Mouse (Mus musculus): ENCODE measurements around the gene Gbp7. TPM values are rescaled to one million over a fixed set of nuclear protein-coding genes. Genes with fewer than 3 reads are reported as not detected.
"Not testable (repeated sequence)": the region's sequence is repeated elsewhere in the genome, so short reads cannot be mapped to it uniquely, and the experiment has no call there.

The Gbp7 gene
- polyA plus RNA-seq, 1 experiment from 2014 or later, result 5.9 TPM

DNA sequence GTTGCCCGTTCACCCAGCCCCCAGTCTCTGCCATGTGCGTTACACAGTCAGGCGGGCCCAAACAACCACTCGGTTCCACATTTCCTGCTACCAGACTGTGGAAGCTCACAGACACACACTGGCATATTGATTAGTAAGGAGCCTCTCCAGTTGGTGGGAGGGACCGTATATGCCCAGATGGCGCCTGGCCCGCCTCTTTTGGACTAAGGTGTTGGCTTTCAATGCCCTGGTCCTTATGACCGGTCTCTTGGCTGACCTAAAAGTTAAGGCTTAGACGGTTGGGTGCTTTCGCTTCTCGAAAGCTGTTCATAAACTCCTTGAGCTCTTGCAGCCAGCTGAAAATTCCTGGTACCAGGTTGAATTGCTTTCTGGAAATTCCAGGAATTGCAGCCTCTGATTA, 25.5 kb downstream of the Gbp7 start:
- Histone ChIP-seq H3K9me3 (ENCODE audit: control insufficient read depth, low read length) (no peaks in the 10 kb centered on the region), H3K4me3 (ENCODE audit: low read length) (no peak overlapping the region), H3K4me1 (replicated peaks; ENCODE audit: control insufficient read depth, insufficient read depth, low read length) (peaks cover 7% of the 10 kb centered on the region; the same call in 1 of the 2 replicates), H3K36me3 (ENCODE audit: control insufficient read depth, insufficient read depth, low read length) (no peaks in the 10 kb centered on the region), H3K4me2 (ENCODE audit: low read depth, low read length) (no peak overlapping the region), H3K27ac (ENCODE audit: low read length) (no peak overlapping the region), H3K27me3 (ENCODE audit: control insufficient read depth, insufficient read depth, low read depth, low read length) (no peaks in the 10 kb centered on the region), H3K9ac (ENCODE audit: low read length) (no peak overlapping the region)
- 75% methylated on average over 11 of the region's 11 CpGs for whole genome bisulfite sequencing
- ATAC-seq (ENCODE audit: low read depth), result no peak

DNA sequence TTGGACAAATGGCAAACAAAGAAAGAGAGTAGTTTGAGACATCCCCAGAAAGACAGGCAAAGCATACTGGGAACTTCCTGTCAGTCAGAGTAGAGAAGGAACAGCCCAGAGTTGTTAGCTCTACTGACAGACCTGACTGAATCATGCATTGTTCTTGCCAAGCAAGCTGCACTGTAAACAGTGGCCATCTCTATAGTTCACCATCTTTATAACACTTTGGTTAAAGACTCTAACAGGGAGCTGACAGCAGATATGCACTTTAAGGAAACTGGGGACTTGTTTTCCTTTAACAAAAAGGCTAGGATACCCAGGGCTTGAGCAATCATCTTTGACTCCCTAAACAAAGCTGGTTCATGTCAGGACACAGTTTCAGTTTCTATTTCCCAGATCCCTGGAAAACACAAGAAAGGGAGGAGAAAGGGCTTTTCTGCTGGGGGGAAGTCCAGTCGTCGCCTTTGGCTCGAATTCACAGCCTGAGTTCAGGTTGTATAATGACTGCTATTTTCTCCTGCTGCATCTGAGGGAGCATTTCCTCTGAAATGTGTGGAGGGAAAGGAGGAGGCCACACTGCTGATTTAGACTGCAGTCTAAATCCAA, 29.6 kb downstream of the Gbp7 start, which contains the start of gene Gbp3:
Gene Gbp3 (plus strand): TSS at position 395 of the 597 bp plus-strand sequence.
- 16% methylated on average over 3 of the region's 3 CpGs for WGBS
- H3K4me1 ChIP-seq (replicated peaks; ENCODE audit: control insufficient read depth, insufficient read depth, low read length), result peaks cover 7% of the 10 kb centered on the region; the same call in 1 of the 2 replicates
- peak within 1 kb of the TSS; percentile 56 for H3K4me2 ChIP-seq (ENCODE audit: low read depth, low read length)
- peak; percentile 57 for ATAC-seq (ENCODE audit: low read depth)
- H3K9ac ChIP-seq (ENCODE audit: low read length), result peak within 1 kb of the TSS; percentile 45; the same call in 1 of the 2 replicates
- no peaks in the 10 kb centered on the region for H3K9me3 ChIP-seq (ENCODE audit: control insufficient read depth, low read length)
- H3K27ac ChIP-seq (ENCODE audit: low read length), result peak within 1 kb of the TSS; percentile 49
- H3K4me3 ChIP-seq (ENCODE audit: low read length), result peak within 1 kb of the TSS; percentile 49
- H3K27me3 ChIP-seq (ENCODE audit: control insufficient read depth, insufficient read depth, low read depth, low read length), result no peaks in the 10 kb centered on the region
- no peaks in the 10 kb centered on the region for H3K36me3 ChIP-seq (ENCODE audit: control insufficient read depth, insufficient read depth, low read length)

- Histone ChIP-seq H3K9ac (ENCODE audit: low read length) (peak overlapping the region; percentile 45; the same call in 1 of the 2 replicates), H3K9me3 (ENCODE audit: control insufficient read depth, low read length) (no peaks in the 10 kb centered on the region), H3K4me3 (ENCODE audit: low read length) (peak overlapping the region; percentile 49), H3K27me3 (ENCODE audit: control insufficient read depth, insufficient read depth, low read depth, low read length) (no peaks in the 10 kb centered on the region), H3K4me1 (replicated peaks; ENCODE audit: control insufficient read depth, insufficient read depth, low read length) (peaks cover 7% of the 10 kb centered on the region; the same call in 1 of the 2 replicates), H3K36me3 (ENCODE audit: control insufficient read depth, insufficient read depth, low read length) (no peaks in the 10 kb centered on the region), H3K27ac (ENCODE audit: low read length) (peak overlapping the region; percentile 49), H3K4me2 (ENCODE audit: low read depth, low read length) (peak overlapping the region; percentile 56)
- 3% methylated on average over 12 of the region's 12 CpGs for WGBS
- peak; percentile 87 for ATAC-seq (ENCODE audit: low read depth)
Observed at GRCm38 (mm10) chr3:142560296-142560948, 30.3 kb downstream of the Gbp7 start.

DNA sequence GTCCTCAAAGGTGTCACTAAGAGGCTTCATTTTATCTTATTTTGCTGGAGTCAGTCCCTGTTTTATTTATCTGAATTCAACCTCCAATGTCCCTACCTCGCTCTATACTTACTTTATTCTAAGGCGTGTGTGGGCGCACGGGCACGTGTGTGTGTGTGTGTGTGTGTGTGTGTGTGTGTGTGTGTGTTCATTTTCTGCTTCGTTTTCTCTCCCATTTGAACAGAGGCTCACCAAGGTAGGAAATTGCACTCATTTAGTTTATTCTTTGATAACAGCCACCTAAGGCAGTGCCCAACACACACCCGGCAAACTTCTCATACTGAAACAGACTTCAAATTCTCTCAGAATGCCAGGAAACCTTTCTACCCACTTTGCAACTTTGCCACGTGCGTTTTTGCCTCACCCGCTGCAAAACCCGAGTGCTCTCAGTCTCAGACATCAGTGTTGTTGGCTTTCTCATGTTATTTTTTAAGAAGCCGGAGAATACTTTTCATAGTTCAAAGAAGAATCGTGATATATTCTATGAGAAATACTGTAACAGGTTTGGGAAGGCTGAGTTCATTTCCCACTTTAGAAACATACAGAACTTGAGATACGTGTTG, 31.0 kb downstream of the Gbp7 start:
- no peaks in the 10 kb centered on the region for H3K9me3 ChIP-seq (ENCODE audit: control insufficient read depth, low read length)
- no peak overlapping the region for H3K4me3 ChIP-seq (ENCODE audit: low read length)
- ATAC-seq (ENCODE audit: low read depth), result no peak
- no peaks in the 10 kb centered on the region for H3K27me3 ChIP-seq (ENCODE audit: control insufficient read depth, insufficient read depth, low read depth, low read length)
- H3K27ac ChIP-seq (ENCODE audit: low read length), result no peak overlapping the region
- no peak overlapping the region for H3K4me2 ChIP-seq (ENCODE audit: low read depth, low read length)
- H3K9ac ChIP-seq (ENCODE audit: low read length), result no peak overlapping the region
- no peaks in the 10 kb centered on the region for H3K36me3 ChIP-seq (ENCODE audit: control insufficient read depth, insufficient read depth, low read length)
- peaks cover 7% of the 10 kb centered on the region; the same call in 1 of the 2 replicates for H3K4me1 ChIP-seq (replicated peaks; ENCODE audit: control insufficient read depth, insufficient read depth, low read length)
- 76% methylated on average over 14 of the region's 14 CpGs for WGBS

GRCm38 (mm10) chr3:142561666-142562065, 31.5 kb downstream of the Gbp7 start:
- no peak overlapping the region for H3K4me3 ChIP-seq (ENCODE audit: low read length)
- H3K4me1 ChIP-seq (replicated peaks; ENCODE audit: control insufficient read depth, insufficient read depth, low read length), result peaks cover 7% of the 10 kb centered on the region; the same call in 1 of the 2 replicates
- ATAC-seq (ENCODE audit: low read depth), result no peak
- 78% methylated on average over 7 of the region's 7 CpGs for WGBS
- no peak overlapping the region for H3K9ac ChIP-seq (ENCODE audit: low read length)
- no peaks in the 10 kb centered on the region for H3K27me3 ChIP-seq (ENCODE audit: control insufficient read depth, insufficient read depth, low read depth, low read length)
- H3K9me3 ChIP-seq (ENCODE audit: control insufficient read depth, low read length), result no peaks in the 10 kb centered on the region
- H3K36me3 ChIP-seq (ENCODE audit: control insufficient read depth, insufficient read depth, low read length), result no peaks in the 10 kb centered on the region
- H3K4me2 ChIP-seq (ENCODE audit: low read depth, low read length), result no peak overlapping the region
- H3K27ac ChIP-seq (ENCODE audit: low read length), result no peak overlapping the region

- not testable (repeated sequence) for H3K4me2 ChIP-seq (ENCODE audit: low read depth, low read length); ATAC-seq (ENCODE audit: low read depth); H3K9ac ChIP-seq (ENCODE audit: low read length); H3K27me3 ChIP-seq (ENCODE audit: control insufficient read depth, insufficient read depth, low read depth, low read length); H3K9me3 ChIP-seq (ENCODE audit: control insufficient read depth, low read length); H3K4me1 ChIP-seq (replicated peaks; ENCODE audit: control insufficient read depth, insufficient read depth, low read length); H3K4me3 ChIP-seq (ENCODE audit: low read length); H3K36me3 ChIP-seq (ENCODE audit: control insufficient read depth, insufficient read depth, low read length); H3K27ac ChIP-seq (ENCODE audit: low read length)
- WGBS, result 82% methylated on average over 5 of the region's 5 CpGs
Observed at GRCm38 (mm10) chr3:142567490-142567889, 37.3 kb downstream of the Gbp7 start.

DNA sequence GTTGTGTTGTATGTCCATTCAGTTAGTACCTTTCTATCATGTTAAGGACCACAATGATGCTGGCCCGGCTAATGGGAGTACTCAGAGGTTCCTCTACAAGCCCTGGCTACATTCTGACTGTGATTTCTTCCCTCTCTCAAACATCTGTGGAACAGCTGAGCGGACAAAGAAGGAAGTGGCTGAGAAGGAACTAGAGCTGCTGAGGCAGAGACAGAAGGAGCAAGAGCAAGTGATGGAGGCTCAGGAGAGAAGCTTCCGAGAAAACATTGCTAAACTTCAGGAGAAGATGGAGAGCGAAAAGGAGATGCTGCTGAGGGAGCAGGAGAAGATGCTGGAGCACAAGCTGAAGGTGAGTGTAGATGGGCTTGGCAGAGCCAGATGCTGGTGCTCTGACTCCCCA, 40.6 kb downstream of the Gbp7 start:
- Histone ChIP-seq H3K36me3 (ENCODE audit: control insufficient read depth, insufficient read depth, low read length) (no peaks in the 10 kb centered on the region), H3K4me2 (ENCODE audit: low read depth, low read length) (no peak overlapping the region), H3K4me3 (ENCODE audit: low read length) (no peak overlapping the region), H3K9me3 (ENCODE audit: control insufficient read depth, low read length) (no peaks in the 10 kb centered on the region), H3K27ac (ENCODE audit: low read length) (no peak overlapping the region), H3K9ac (ENCODE audit: low read length) (no peak overlapping the region), H3K4me1 (replicated peaks; ENCODE audit: control insufficient read depth, insufficient read depth, low read length) (no peaks in the 10 kb centered on the region), H3K27me3 (ENCODE audit: control insufficient read depth, insufficient read depth, low read depth, low read length) (no peaks in the 10 kb centered on the region)
- no peak for ATAC-seq (ENCODE audit: low read depth)
- 93% methylated on average over 4 of the region's 4 CpGs for WGBS

GRCm38 (mm10) chr3:142577108-142577507, 47.0 kb downstream of the Gbp7 start:
- Histone ChIP-seq H3K27me3 (ENCODE audit: control insufficient read depth, insufficient read depth, low read depth, low read length) (no peaks in the 10 kb centered on the region), H3K4me2 (ENCODE audit: low read depth, low read length) (no peak overlapping the region), H3K9ac (ENCODE audit: low read length) (no peak overlapping the region), H3K36me3 (ENCODE audit: control insufficient read depth, insufficient read depth, low read length) (no peaks in the 10 kb centered on the region), H3K4me1 (replicated peaks; ENCODE audit: control insufficient read depth, insufficient read depth, low read length) (no peaks in the 10 kb centered on the region), H3K4me3 (ENCODE audit: low read length) (no peak overlapping the region), H3K27ac (ENCODE audit: low read length) (no peak overlapping the region), H3K9me3 (ENCODE audit: control insufficient read depth, low read length) (no peaks in the 10 kb centered on the region)
- no peak for ATAC-seq (ENCODE audit: low read depth)
- WGBS, result 72% methylated on average over 3 of the region's 3 CpGs

DNA sequence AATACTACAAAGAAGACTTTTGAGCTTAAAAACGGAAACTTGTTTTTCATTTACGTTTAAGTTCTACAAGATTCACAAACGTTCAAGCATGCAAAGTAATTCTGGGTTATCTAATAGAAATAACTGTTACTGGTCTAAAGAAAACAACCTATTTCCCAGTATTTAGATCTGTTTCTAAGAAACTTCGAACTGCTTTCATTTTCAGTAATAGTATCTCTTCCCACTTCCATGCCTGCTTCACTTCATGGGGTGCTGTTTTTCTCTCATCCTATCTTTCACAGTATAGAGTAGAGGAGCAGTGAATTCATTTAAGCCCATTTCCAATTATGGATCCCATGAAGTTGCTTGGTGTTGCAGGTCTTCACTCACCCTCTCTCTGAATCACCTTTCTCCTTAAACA, 48.2 kb downstream of the Gbp7 start:
- WGBS, result 75% methylated on average over 4 of the region's 4 CpGs

More for the DNA sequence above, 48.2 kb downstream of the Gbp7 start:
- H3K27ac ChIP-seq (ENCODE audit: low read length), result no peak overlapping the region
- no peaks in the 10 kb centered on the region for H3K9me3 ChIP-seq (ENCODE audit: control insufficient read depth, low read length)
- no peak overlapping the region for H3K4me3 ChIP-seq (ENCODE audit: low read length)
- no peaks in the 10 kb centered on the region for H3K27me3 ChIP-seq (ENCODE audit: control insufficient read depth, insufficient read depth, low read depth, low read length)
- no peak overlapping the region for H3K9ac ChIP-seq (ENCODE audit: low read length)
- no peak overlapping the region for H3K4me2 ChIP-seq (ENCODE audit: low read depth, low read length)
- no peak for ATAC-seq (ENCODE audit: low read depth)
- no peaks in the 10 kb centered on the region for H3K36me3 ChIP-seq (ENCODE audit: control insufficient read depth, insufficient read depth, low read length)
- no peaks in the 10 kb centered on the region for H3K4me1 ChIP-seq (replicated peaks; ENCODE audit: control insufficient read depth, insufficient read depth, low read length)
